Mouse (Mus musculus) forebrain, embryonic 11.5 days (tissue): ENCODE results near the gene Rnf26. TPM values are rescaled to one million over a fixed set of nuclear protein-coding genes. Genes with fewer than 3 reads are reported as not detected.

Source experiments
- ATAC-seq: fragments of 200-750 bp; cut with Nextera tagmentation; replicated peaks from 2 replicates; pipeline ENCODE4 v1.8.0; 2017; ENCODE audit warnings: moderate TSS enrichment; ENCODE audit not compliant: low FRiP score
- DNase-seq: peaks from one replicate; pipeline ENCODE4 v3.0.0-alpha.2; 2017; ENCODE audit warnings: low spot score
- H3K27ac ChIP-seq: fragments of 300-500 bp; sonication (generic); 2 replicates; pipeline ENCODE4 v1.5.1; 2014; ENCODE audit warnings: low read depth, low read length
- H3K27me3 ChIP-seq: fragments of 300-500 bp; sonication (generic); 2 replicates; pipeline ENCODE4 v1.6.1; 2014; ENCODE audit warnings: mild to moderate bottlenecking, low read length, mixed read lengths; ENCODE audit not compliant: control insufficient read depth, insufficient read depth
- H3K36me3 ChIP-seq: fragments of 300-500 bp; sonication (generic); 2 replicates; pipeline ENCODE4 v1.6.1; 2014; ENCODE audit warnings: mild to moderate bottlenecking, low read length, moderate library complexity, mixed read lengths; ENCODE audit not compliant: control insufficient read depth, insufficient read depth
- H3K4me1 ChIP-seq: fragments of 300-500 bp; sonication (generic); replicated peaks from 2 replicates; pipeline ENCODE4 v1.6.1; 2014; ENCODE audit warnings: low read length, mixed read lengths; ENCODE audit not compliant: control insufficient read depth, insufficient read depth
- H3K4me2 ChIP-seq: fragments of 300-500 bp; sonication (generic); 2 replicates; pipeline ENCODE4 v1.6.1; 2014; ENCODE audit warnings: low read depth, mild to moderate bottlenecking, low read length, moderate library complexity, mixed read lengths; ENCODE audit not compliant: severe bottlenecking
- H3K4me3 ChIP-seq: fragments of 300-500 bp; sonication (generic); 2 replicates; pipeline ENCODE4 v1.5.1; 2014; ENCODE audit warnings: low read depth, low read length
- H3K9ac ChIP-seq: fragments of 300-500 bp; sonication (generic); 2 replicates; pipeline ENCODE4 v1.6.1; 2014; ENCODE audit warnings: low read length
- H3K9me3 ChIP-seq: fragments of 300-500 bp; sonication (generic); 2 replicates; pipeline ENCODE4 v1.6.1; 2016; ENCODE audit warnings: low read length, mixed read lengths; ENCODE audit not compliant: control insufficient read depth
- WGBS: fragments of 180-500 bp; shearing (Covaris S2); extraction: QIAGEN DNeasy Blood & Tissue Kit; methylation state at CpG from one replicate; pipeline ENCODE4 v1.1.7; 2014; 5-methylcytosine and 5-hydroxymethylcytosine counted together
- polyA plus RNA-seq: library from polyadenylated mRNA; unstranded; fragments of >200 nt; fragmentation: Nextera tagmentation; extraction: Ambion mirVana; gene quantifications from 2 replicates; pipeline ENCODE4 v1.2.1, GENCODE M21; 2014

The Rnf26 gene
- polyA plus RNA-seq, 1 experiment from 2014 or later = 82.3 TPM

GRCm38 (mm10) chr9:44093612-44094503 is 19.5 kb downstream of the Rnf26 start:
- Histone ChIP-seq H3K9me3 (no peaks in the 10 kb centered on the region), H3K4me1 (peaks cover 5% of the 10 kb centered on the region; the same call in 1 of the 2 replicates), H3K36me3 (no peaks in the 10 kb centered on the region), H3K27me3 (no peaks in the 10 kb centered on the region; the same call in 1 of the 2 replicates), H3K4me2 (no peak overlapping the region), H3K9ac (no peak overlapping the region), H3K27ac (no peak overlapping the region), H3K4me3 (no peak overlapping the region)
- peak; percentile 61; the same call in 1 of the 2 replicates for ATAC-seq
- WGBS = 35% methylated on average over 24 of the region's 24 CpGs
- DNase-seq = peak; percentile 89

GRCm38 (mm10) chr9:44088877-44089608 is 24.3 kb downstream of the Rnf26 start:
- no peak overlapping the region for H3K4me3 ChIP-seq
- H3K4me2 ChIP-seq = no peak overlapping the region
- H3K36me3 ChIP-seq = no peaks in the 10 kb centered on the region
- no peak for DNase-seq
- peaks cover 17% of the 10 kb centered on the region for H3K27me3 ChIP-seq
- no peak overlapping the region for H3K9ac ChIP-seq
- no peak for ATAC-seq
- H3K4me1 ChIP-seq = peaks cover 25% of the 10 kb centered on the region
- no peaks in the 10 kb centered on the region for H3K9me3 ChIP-seq
- WGBS = 68% methylated on average over 12 of the region's 12 CpGs
- H3K27ac ChIP-seq = no peak overlapping the region

GRCm38 (mm10) chr9:44087761-44088455 is 25.4 kb downstream of the Rnf26 start:
- ATAC-seq = no peak
- no peaks in the 10 kb centered on the region for H3K36me3 ChIP-seq
- DNase-seq = no peak
- 12% methylated on average over 15 of the region's 15 CpGs for WGBS
- H3K27me3 ChIP-seq = peaks cover 25% of the 10 kb centered on the region
- no peak overlapping the region for H3K4me3 ChIP-seq
- H3K4me2 ChIP-seq = no peak overlapping the region
- H3K9ac ChIP-seq = no peak overlapping the region
- H3K4me1 ChIP-seq = peaks cover 27% of the 10 kb centered on the region
- no peaks in the 10 kb centered on the region for H3K9me3 ChIP-seq
- H3K27ac ChIP-seq = no peak overlapping the region

- Histone ChIP-seq H3K27me3 (peaks cover 25% of the 10 kb centered on the region), H3K36me3 (no peaks in the 10 kb centered on the region), H3K4me1 (peaks cover 27% of the 10 kb centered on the region), H3K4me3 (no peak overlapping the region), H3K27ac (no peak overlapping the region), H3K4me2 (no peak overlapping the region), H3K9ac (no peak overlapping the region), H3K9me3 (no peaks in the 10 kb centered on the region)
- no peak for DNase-seq
- ATAC-seq = no peak
- WGBS = 43% methylated on average over 10 of the region's 10 CpGs
Measured at GRCm38 (mm10) chr9:44086960-44087359, 26.4 kb downstream of the Rnf26 start.

- Histone ChIP-seq H3K4me2 (peak overlapping the region; percentile 98; the same call in 1 of the 2 replicates), H3K4me3 (no peak overlapping the region; the same call in 1 of the 2 replicates), H3K27me3 (peaks cover 25% of the 10 kb centered on the region), H3K36me3 (no peaks in the 10 kb centered on the region), H3K9me3 (no peaks in the 10 kb centered on the region), H3K9ac (peak overlapping the region; percentile 71; the same call in 1 of the 2 replicates), H3K27ac (no peak overlapping the region), H3K4me1 (peaks cover 27% of the 10 kb centered on the region)
- ATAC-seq (no peak), DNase-seq (no peak)
- 71% methylated on average over 15 of the region's 15 CpGs for WGBS
Measured at GRCm38 (mm10) chr9:44085741-44086665, 27.3 kb downstream of the Rnf26 start.

GRCm38 (mm10) chr9:44085276-44085675 is 28.0 kb downstream of the Rnf26 start:
- Histone ChIP-seq H3K36me3 (no peaks in the 10 kb centered on the region), H3K27me3 (peaks cover 25% of the 10 kb centered on the region), H3K4me2 (peak overlapping the region; percentile 98), H3K9ac (peak overlapping the region; percentile 71), H3K27ac (no peak overlapping the region), H3K4me1 (peaks cover 27% of the 10 kb centered on the region), H3K9me3 (no peaks in the 10 kb centered on the region), H3K4me3 (peak overlapping the region; percentile 54)
- ATAC-seq (0 out of 2 replicates have a peak, but pooled peaks have one; percentile 10), DNase-seq (no peak)
- 4% methylated on average over 10 of the region's 10 CpGs for WGBS

- peak overlapping the region; percentile 71 for H3K9ac ChIP-seq
- WGBS = under 1% methylated on average over 58 of the region's 62 CpGs
- H3K4me2 ChIP-seq = peak overlapping the region; percentile 98
- H3K4me3 ChIP-seq = peak overlapping the region; percentile 54
- peaks cover 25% of the 10 kb centered on the region for H3K27me3 ChIP-seq
- H3K4me1 ChIP-seq = peaks cover 27% of the 10 kb centered on the region
- no peak overlapping the region for H3K27ac ChIP-seq
- H3K9me3 ChIP-seq = no peaks in the 10 kb centered on the region
- H3K36me3 ChIP-seq = no peaks in the 10 kb centered on the region
- DNase-seq (peak; percentile 95), ATAC-seq (peak; percentile 82)
Measured at GRCm38 (mm10) chr9:44084659-44085229, 28.6 kb downstream of the Rnf26 start.
